Mouse (Mus musculus) liver, embryonic 15.5 days (tissue): Measurements from ENCODE around the gene Hexb. TPM values are rescaled to one million over a fixed set of nuclear protein-coding genes. Genes with fewer than 3 reads are reported as not detected.
A peak's percentile ranks its signal among the peaks of the same experiment; 100 is the strongest.

ENCODE experiments used
- ATAC-seq: fragments of 200-750 bp; cut with Nextera tagmentation; 2 replicates; pipeline ENCODE4 v1.8.0; 2017; ENCODE audit warnings: moderate number of reproducible peaks, mild to moderate bottlenecking, moderate library complexity; ENCODE audit not compliant: insufficient read depth
- H3K27ac ChIP-seq: fragments of 300-500 bp; sonication (generic); replicated peaks from 2 replicates; pipeline ENCODE4 v1.5.1; 2015; ENCODE audit warnings: mild to moderate bottlenecking, inconsistent platforms
- H3K27me3 ChIP-seq: fragments of 300-500 bp; sonication (generic); 2 replicates; pipeline ENCODE4 v1.6.1; 2015; ENCODE audit warnings: mild to moderate bottlenecking, inconsistent platforms
- H3K36me3 ChIP-seq: fragments of 300-500 bp; sonication (generic); replicated peaks from 2 replicates; pipeline ENCODE4 v1.6.1; 2015; ENCODE audit warnings: moderate library complexity, mild to moderate bottlenecking, inconsistent platforms
- H3K4me1 ChIP-seq: fragments of 300-500 bp; sonication (generic); replicated peaks from 2 replicates; pipeline ENCODE4 v1.6.1; 2015; ENCODE audit warnings: inconsistent platforms
- H3K4me2 ChIP-seq: fragments of 300-500 bp; sonication (generic); 2 replicates; pipeline ENCODE4 v1.6.1; 2015; ENCODE audit warnings: moderate library complexity, mild to moderate bottlenecking, inconsistent platforms
- H3K4me3 ChIP-seq: fragments of 300-500 bp; sonication (generic); replicated peaks from 2 replicates; pipeline ENCODE4 v1.5.1; 2015; ENCODE audit warnings: mild to moderate bottlenecking, inconsistent platforms
- H3K9ac ChIP-seq: fragments of 300-500 bp; sonication (generic); 2 replicates; pipeline ENCODE4 v1.6.1; 2015; ENCODE audit warnings: moderate library complexity, mild to moderate bottlenecking, inconsistent platforms
- H3K9me3 ChIP-seq: fragments of 300-500 bp; sonication (generic); replicated peaks from 2 replicates; pipeline ENCODE4 v1.6.1; 2016; ENCODE audit warnings: inconsistent platforms
- WGBS: fragments of 180-500 bp; shearing (Covaris S2); methylation state at CpG from one replicate; pipeline ENCODE4 v1.1.7; 2015; ENCODE audit warnings: mixed read lengths; ENCODE audit not compliant: insufficient replicate concordance; 5-methylcytosine and 5-hydroxymethylcytosine counted together
- polyA plus RNA-seq: library from polyadenylated mRNA; unstranded; fragments of >200 nt; fragmentation: Nextera tagmentation; extraction: Ambion mirVana; gene quantifications from 2 replicates; pipeline ENCODE4 v1.2.1, GENCODE M21; 2015

Gene Hexb
- polyA plus RNA-seq = 26.0 and 28.3 TPM in 2 replicates

DNA sequence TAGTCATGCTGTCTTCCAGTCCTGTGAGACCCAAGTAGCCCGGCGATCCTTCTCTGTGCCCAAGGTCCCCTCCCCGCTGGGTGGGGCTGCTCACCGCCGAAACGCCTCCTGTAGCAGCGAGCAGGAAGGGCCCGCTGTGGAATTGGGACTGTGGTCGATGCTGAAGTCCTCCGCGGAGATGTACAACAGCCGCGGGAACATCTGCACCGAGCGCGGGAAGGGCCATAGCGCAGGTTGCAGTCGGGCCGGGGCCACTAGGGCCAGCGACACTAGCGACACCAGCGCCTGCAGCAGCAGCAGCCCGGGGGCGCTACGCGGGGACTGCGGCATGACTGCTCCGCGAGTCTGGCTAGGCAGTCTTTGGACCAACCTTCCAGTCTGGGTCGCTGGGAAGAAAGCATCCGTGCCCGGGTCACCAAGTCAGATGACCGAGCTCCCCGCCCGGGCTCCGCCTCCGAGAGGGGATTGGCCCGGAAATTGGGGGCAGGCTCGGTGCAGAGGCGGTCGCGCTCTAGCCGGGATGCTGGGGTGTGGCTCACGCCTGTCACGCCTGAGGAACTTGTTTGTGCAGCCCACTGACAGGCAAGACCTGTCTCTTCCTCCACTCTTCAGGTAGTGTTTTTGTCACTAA, at the start of gene Hexb:
Hexb (minus strand) TSS at position 426 of the 631 bp plus-strand sequence.
- Histone ChIP-seq H3K36me3 (peaks cover 5% of the 10 kb centered on the region; the same call in 1 of the 2 replicates), H3K27ac (peak within 1 kb of the TSS; percentile 79), H3K4me1 (peaks cover 17% of the 10 kb centered on the region), H3K27me3 (no peaks in the 10 kb centered on the region), H3K4me3 (peak within 1 kb of the TSS; percentile 73), H3K4me2 (peak within 1 kb of the TSS; percentile 95), H3K9ac (peak within 1 kb of the TSS; percentile 62), H3K9me3 (no peaks in the 10 kb centered on the region)
- under 1% methylated on average over 45 of the region's 45 CpGs for WGBS
- ATAC-seq = peak; percentile 94

DNA sequence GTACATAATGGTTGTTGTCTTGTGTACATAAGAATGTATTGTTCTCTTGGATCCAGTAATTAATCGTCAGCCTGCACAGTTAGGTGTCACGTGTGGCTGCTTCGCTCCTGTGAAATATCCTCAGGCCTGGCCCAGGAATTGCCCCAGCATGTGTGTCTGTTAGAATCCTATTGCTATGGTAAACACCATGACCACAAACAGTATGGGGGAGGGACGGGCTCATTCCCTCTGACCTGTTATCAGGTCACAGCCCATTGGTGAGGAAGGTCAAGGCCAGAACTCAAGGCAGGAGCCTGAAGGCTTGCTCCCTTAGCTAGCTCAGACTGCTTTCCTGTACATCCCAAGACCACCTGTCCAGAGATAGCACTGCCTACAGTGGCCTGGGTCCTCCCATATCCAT, 49.6 kb upstream of the Hexb start:
- no peak for ATAC-seq
- peaks cover 18% of the 10 kb centered on the region for H3K36me3 ChIP-seq

DNA sequence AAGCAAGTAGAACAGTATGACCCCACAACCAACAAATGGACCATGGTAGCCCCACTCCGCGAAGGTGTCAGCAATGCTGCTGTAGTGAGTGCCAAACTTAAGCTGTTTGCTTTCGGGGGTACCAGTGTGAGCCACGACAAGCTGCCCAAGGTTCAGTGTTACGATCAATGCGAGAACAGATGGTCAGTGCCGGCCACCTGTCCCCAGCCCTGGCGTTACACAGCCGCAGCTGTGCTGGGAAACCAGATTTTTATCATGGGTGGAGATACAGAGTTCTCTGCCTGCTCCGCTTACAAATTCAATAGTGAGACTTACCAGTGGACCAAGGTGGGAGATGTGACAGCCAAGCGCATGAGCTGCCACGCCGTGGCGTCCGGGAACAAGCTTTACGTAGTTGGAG, 48.1 kb upstream of the Hexb start:
- Histone ChIP-seq H3K36me3 (peaks cover 18% of the 10 kb centered on the region), H3K9me3 (no peaks in the 10 kb centered on the region), H3K4me2 (no peak overlapping the region), H3K27ac (no peak overlapping the region), H3K9ac (no peak overlapping the region), H3K4me1 (peaks cover 15% of the 10 kb centered on the region; the same call in 1 of the 2 replicates), H3K27me3 (peaks cover 20% of the 10 kb centered on the region), H3K4me3 (no peak overlapping the region)
- no peak for ATAC-seq
- WGBS = 82% methylated on average over 16 of the region's 16 CpGs

More for the DNA sequence above, 49.6 kb upstream of the Hexb start:
- no peak overlapping the region for H3K4me2 ChIP-seq
- no peaks in the 10 kb centered on the region for H3K9me3 ChIP-seq
- no peak overlapping the region for H3K27ac ChIP-seq
- H3K4me3 ChIP-seq = no peak overlapping the region
- WGBS = 64% methylated on average over 4 of the region's 4 CpGs
- H3K9ac ChIP-seq = no peak overlapping the region
- peaks cover 11% of the 10 kb centered on the region; the same call in 1 of the 2 replicates for H3K4me1 ChIP-seq
- peaks cover 4% of the 10 kb centered on the region for H3K27me3 ChIP-seq

DNA sequence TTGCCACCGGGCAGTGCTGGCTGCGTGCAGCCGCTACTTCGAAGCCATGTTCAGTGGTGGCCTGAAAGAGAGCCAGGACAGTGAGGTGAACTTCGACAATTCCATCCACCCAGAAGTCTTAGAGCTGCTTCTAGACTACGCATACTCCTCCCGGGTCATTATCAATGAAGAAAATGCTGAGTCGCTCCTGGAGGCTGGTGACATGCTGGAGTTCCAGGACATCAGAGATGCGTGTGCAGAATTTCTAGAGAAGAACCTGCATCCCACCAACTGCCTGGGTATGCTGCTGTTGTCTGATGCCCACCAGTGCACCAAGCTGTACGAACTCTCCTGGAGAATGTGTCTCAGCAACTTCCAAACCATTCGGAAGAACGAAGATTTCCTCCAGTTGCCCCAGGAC, 47.0 kb upstream of the Hexb start:
- Histone ChIP-seq H3K36me3 (peaks cover 10% of the 10 kb centered on the region), H3K9ac (no peak overlapping the region), H3K4me2 (no peak overlapping the region), H3K9me3 (no peaks in the 10 kb centered on the region), H3K4me3 (no peak overlapping the region), H3K27me3 (peaks cover 30% of the 10 kb centered on the region), H3K27ac (no peak overlapping the region), H3K4me1 (peaks cover 15% of the 10 kb centered on the region)
- ATAC-seq = no peak
- 67% methylated on average over 12 of the region's 12 CpGs for WGBS

DNA sequence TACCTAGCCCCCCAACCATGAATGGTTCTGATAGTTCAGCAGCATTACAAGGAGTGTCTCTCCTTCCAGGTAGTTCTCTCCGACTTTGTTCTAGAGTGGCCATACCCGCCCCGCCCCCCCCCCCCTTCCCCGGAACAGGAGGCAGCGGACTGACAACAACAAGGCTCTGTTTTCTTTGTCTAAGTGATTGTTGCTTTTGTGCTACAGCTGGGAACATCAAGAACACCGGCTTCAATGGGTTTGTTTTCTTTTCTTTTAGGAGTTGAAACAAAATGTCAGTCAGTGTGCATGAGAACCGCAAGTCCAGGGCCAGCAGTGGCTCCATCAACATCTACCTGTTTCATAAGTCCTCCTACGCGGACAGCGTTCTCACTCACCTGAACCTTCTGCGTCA, 46.6 kb upstream of the Hexb start:
- Histone ChIP-seq H3K27ac (no peak overlapping the region), H3K27me3 (peaks cover 35% of the 10 kb centered on the region), H3K9me3 (no peaks in the 10 kb centered on the region), H3K4me1 (peaks cover 15% of the 10 kb centered on the region), H3K4me3 (no peak overlapping the region), H3K4me2 (no peak overlapping the region), H3K9ac (no peak overlapping the region), H3K36me3 (peaks cover 10% of the 10 kb centered on the region)
- no peak for ATAC-seq
- WGBS = 79% methylated on average over 11 of the region's 11 CpGs

DNA sequence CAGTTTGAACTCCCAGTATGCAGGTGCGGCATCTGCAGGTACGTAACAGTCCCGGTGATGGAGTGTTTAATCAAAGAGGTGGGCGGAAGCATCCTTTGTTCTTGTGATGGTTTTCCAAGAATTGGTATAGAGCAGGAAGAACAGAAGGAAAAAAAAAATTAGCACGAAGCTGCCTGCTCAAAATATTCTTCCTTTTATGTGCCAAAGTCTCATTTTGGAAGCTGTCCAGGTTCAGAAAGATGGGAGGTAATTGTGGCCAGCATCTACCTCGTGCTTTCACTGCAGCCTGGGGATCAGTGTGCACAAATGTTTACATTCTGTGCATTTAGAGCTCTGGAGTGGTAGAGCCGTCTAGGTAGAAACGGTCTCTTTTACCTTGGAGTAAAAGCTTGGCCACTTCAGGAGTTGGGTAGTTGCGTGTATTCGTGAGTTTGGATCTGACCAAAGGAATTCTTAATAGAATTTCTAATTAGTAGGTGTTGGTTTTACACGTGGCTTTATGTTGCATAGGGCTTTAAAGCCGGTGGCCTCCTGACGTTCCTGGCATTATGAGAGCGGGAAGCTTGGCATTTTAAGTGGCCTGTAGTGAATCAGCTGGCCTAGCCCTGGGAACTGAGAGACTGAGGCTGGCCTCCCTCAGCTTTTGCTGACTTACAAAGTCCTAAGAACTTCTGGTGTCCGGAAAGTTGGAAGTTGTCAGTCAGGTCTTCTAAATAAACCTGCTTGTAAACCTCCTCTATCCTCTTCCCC, 46.0 kb upstream of the Hexb start:
- 62% methylated on average over 15 of the region's 15 CpGs for WGBS
- H3K27ac ChIP-seq = no peak overlapping the region
- ATAC-seq = no peak
- peaks cover 40% of the 10 kb centered on the region for H3K27me3 ChIP-seq
- no peaks in the 10 kb centered on the region for H3K9me3 ChIP-seq
- H3K4me3 ChIP-seq = no peak overlapping the region
- H3K9ac ChIP-seq = no peak overlapping the region
- peak overlapping the region; percentile 7; the same call in 1 of the 2 replicates for H3K4me2 ChIP-seq
- H3K36me3 ChIP-seq = peaks cover 10% of the 10 kb centered on the region
- peaks cover 12% of the 10 kb centered on the region for H3K4me1 ChIP-seq

DNA sequence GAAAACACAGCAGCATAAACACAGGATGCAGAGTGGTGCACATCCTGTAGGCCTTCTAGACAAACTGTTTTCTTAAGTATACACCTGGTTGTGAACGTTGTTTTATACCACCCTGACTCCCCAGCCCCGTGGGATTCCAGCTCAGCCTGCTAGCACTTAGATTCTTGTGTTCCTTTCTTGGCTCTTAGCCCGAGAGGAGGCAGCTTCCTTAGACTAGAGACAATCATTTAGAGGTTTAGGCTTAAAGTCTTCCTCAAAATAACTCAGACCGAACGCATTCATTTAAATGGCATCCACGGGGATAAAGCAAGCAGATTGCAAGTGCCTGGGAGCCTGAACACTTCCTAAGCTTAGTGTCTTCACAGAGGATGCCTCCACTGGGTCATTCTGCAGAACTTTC, 44.6 kb upstream of the Hexb start:
- H3K36me3 ChIP-seq = peaks cover 10% of the 10 kb centered on the region
- H3K27me3 ChIP-seq = peaks cover 54% of the 10 kb centered on the region
- no peak overlapping the region for H3K27ac ChIP-seq
- peak overlapping the region; percentile 64 for H3K4me3 ChIP-seq
- no peaks in the 10 kb centered on the region for H3K9me3 ChIP-seq
- H3K4me2 ChIP-seq = peak overlapping the region; percentile 79
- ATAC-seq = no peak
- 33% methylated on average over 6 of the region's 6 CpGs for WGBS
- no peak overlapping the region for H3K9ac ChIP-seq
- peaks cover 11% of the 10 kb centered on the region for H3K4me1 ChIP-seq

DNA sequence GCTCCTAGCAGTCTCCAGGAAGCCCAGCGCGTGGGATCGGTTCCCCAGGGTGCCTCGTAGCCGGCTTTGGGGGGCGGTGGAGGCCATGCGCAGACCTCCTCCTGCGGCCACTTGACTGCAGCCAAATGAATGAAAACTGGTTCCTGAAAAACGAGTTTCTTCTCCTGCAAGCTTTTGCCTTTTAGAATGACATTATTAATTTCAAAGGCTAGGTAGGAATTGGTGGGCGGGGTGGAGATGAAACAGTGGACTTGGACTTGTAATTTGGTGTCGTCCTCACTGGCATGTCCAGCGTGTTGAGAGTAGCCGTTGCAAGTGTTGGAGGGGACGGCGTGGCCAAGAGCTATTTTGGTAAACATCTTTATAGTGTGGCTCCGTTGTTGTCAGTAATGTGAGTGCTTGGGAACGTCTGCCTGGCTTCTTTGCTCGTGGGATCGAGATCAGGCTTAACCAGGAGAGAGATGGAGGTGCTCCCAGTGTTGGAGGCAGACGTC, 43.7 kb upstream of the Hexb start:
- Histone ChIP-seq H3K4me3 (peak overlapping the region; percentile 64), H3K4me2 (peak overlapping the region; percentile 79), H3K27me3 (peaks cover 56% of the 10 kb centered on the region), H3K27ac (0 out of 2 replicates have a peak overlapping the region, but pooled peaks have one; percentile 67), H3K9me3 (no peaks in the 10 kb centered on the region), H3K36me3 (peaks cover 10% of the 10 kb centered on the region), H3K4me1 (peaks cover 8% of the 10 kb centered on the region), H3K9ac (peak overlapping the region; percentile 54; the same call in 1 of the 2 replicates)
- ATAC-seq = no peak
- 1% methylated on average over 20 of the region's 20 CpGs for WGBS

DNA sequence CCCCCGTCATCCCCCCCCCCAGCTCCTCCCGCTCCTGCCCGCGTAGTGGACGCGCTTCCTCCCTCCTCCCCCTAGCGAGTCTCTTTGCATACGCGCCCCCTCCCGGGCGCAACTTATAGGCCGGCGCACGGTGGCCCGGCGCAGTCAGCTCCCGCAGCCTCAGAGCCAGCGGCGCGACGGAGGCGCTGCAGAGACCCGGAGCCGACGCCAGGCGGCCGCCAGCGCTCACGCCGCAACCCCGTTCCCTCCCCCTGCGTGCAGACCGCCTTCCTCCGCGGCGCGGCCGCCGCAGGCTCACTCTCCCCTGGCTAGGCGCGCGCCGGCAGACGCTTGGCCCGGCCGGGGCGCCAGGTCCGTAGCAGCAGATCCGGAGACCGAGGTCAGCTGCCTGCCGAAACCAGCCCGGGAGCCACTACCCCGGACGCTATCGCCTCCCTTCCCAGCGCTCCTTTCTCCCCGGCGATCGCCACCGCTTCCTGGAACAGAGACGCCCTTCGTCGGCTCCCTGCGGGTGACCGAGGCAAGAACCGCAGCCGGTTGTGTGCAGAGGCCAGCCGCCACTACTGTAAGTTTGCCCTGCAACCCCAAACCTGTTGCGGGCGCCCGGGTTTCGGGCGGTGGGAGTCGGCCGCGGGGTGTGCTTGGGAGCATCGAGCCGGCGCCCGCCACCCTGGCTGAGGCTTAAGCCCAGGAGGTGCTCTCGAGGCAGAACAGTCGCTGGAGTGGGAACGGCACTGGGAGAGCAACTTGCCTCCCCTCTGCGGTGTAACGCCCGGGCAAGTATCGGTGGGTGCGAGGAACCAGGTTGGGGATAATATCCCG, 43.0 kb upstream of the Hexb start, which contains the start of gene Enc1:
Enc1 (plus strand) TSS at position 141 of the 822 bp plus-strand sequence.
- WGBS = under 1% methylated on average over 77 of the region's 89 CpGs

DNA sequence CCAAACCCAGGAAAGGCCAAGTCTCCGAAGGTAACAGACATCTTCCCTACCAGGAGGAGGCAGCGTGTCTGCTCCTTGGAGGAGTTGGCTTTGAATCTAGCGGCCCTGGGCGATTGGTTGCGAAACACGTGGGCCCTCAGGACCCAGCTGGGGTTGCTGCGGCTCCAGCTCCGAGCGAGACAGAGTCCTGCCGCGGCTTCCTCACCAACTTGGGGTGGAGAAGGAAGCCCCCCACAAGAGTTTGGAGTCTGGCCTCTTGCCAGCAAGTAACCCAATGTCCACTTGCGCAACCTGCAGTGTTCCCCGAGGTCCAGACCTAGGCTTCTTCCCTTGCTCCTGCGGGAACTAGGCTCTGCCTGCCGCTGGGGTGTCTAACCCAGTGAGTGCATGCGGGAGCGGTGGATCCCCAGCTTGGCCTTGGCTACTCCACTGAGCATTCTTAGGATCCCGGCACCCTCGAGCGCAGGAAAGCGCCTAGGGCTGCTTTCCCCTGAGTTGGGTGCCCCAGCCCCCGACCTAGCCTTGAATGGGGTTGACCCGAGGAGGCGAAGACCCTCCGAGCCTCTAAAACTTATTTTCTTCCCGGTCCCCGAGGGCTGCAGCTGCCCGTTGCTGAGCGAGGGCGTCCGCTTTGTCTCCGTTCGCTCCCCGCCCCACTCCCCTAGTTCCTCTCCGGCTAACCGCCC, 42.3 kb upstream of the Hexb start:
- Histone ChIP-seq H3K9ac (peak overlapping the region; percentile 48; the same call in 1 of the 2 replicates), H3K27me3 (peaks cover 56% of the 10 kb centered on the region), H3K9me3 (no peaks in the 10 kb centered on the region), H3K4me1 (peaks cover 8% of the 10 kb centered on the region), H3K4me3 (peak overlapping the region; percentile 64), H3K27ac (peak overlapping the region; percentile 76), H3K36me3 (no peaks in the 10 kb centered on the region), H3K4me2 (peak overlapping the region; percentile 79)
- ATAC-seq = peak; percentile 48
- 0% methylated on average over 34 of the region's 36 CpGs for WGBS

More for the DNA sequence above, 43.0 kb upstream of the Hexb start, which contains the start of gene Enc1:
- Histone ChIP-seq H3K27me3 (peaks cover 56% of the 10 kb centered on the region), H3K36me3 (peaks cover 5% of the 10 kb centered on the region), H3K9me3 (no peaks in the 10 kb centered on the region), H3K27ac (peak within 1 kb of the TSS; percentile 76), H3K4me2 (peak within 1 kb of the TSS; percentile 79), H3K9ac (peak within 1 kb of the TSS; percentile 54; the same call in 1 of the 2 replicates), H3K4me1 (peaks cover 8% of the 10 kb centered on the region), H3K4me3 (peak within 1 kb of the TSS; percentile 64)
- ATAC-seq = peak; percentile 79
